26 mouse cellular contexts compared by ENCODE assay signal in the genomic region with DNA sequence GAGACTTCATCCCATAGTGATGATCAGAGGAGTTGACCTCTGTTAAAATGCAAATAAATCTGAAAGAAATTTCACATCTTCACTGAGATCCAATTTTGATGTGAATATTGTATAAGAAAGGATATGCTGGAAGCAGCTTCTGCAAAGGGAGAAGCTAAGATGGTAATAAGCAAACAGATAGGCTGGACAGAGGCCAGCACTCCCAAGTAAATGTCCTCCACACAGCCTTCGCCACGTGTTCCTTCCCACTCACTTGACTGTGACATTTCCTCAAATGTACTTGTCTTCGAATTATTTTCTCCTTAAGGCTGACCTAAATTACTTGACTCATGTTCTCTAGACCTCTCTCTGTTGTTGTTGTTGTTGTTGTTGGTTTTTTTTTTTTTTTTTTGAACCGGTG.
A peak's percentile ranks its signal among the peaks of the same experiment; 100 is the strongest.
DNase-seq lines count a peak whose midpoint lies in the region; ATAC-seq lines count a peak whose summit lies in the region.
"Had no signal": no experiment of that assay in that cellular context is flagged by ENCODE, and none has a peak within 500 bp of the region (broad histone marks: within the 10 kb centered on the region; RNA-seq: fewer than 3 reads in every experiment).

No protein-coding gene starts in this region.

- peak; percentile 91 for ATAC-seq in frontal cortex, adult (ENCODE audit: low TSS enrichment)
- ATAC-seq in midbrain, embryonic 11.5 days (ENCODE audit: low FRiP score), result no peak
- ATAC-seq: forebrain, embryonic 13.5 days; lung, postnatal 0 days had no signal

- no peak overlapping the region for H3K4me3 ChIP-seq in midbrain, embryonic 11.5 days (ENCODE audit: low read depth, low read length)
- H3K4me3 ChIP-seq: embryonic facial prominence, embryonic 13.5 days; erythroblast, embryonic 14.5 days; forebrain, embryonic 13.5 days; gastrocnemius, adult 2 months; heart, embryonic 10.5 days; hindbrain, embryonic 15.5 days; layer of hippocampus, adult 2 months; midbrain, embryonic 10.5 days; neural tube, embryonic 15.5 days had no signal

- no peak overlapping the region for H3K9ac ChIP-seq in midbrain, embryonic 11.5 days (ENCODE audit: low read length)
- H3K9ac ChIP-seq: embryonic facial prominence, embryonic 13.5 days; forebrain, embryonic 13.5 days; hindbrain, embryonic 15.5 days; neural tube, embryonic 15.5 days had no signal

- no peaks in the 10 kb centered on the region for H3K9me3 ChIP-seq in midbrain, embryonic 11.5 days (ENCODE audit: control insufficient read depth, low read length)
- H3K9me3 ChIP-seq: embryonic facial prominence, embryonic 13.5 days; forebrain, embryonic 13.5 days; heart, embryonic 10.5 days; hindbrain, embryonic 15.5 days; midbrain, embryonic 10.5 days; neural tube, embryonic 15.5 days had no signal

- H3K4me2 ChIP-seq in midbrain, embryonic 11.5 days, result no peak overlapping the region
- H3K4me2 ChIP-seq: embryonic facial prominence, embryonic 13.5 days; forebrain, embryonic 13.5 days; hindbrain, embryonic 15.5 days; neural tube, embryonic 15.5 days had no signal

- no peaks in the 10 kb centered on the region for H3K4me1 ChIP-seq in midbrain, embryonic 11.5 days (ENCODE audit: control insufficient read depth, insufficient read depth, low read length)
- H3K4me1 ChIP-seq: embryonic facial prominence, embryonic 13.5 days; forebrain, embryonic 13.5 days; heart, embryonic 10.5 days; hindbrain, embryonic 15.5 days; midbrain, embryonic 10.5 days; neural tube, embryonic 15.5 days had no signal

- 89% methylated on average over 4 of the region's 4 CpGs for WGBS in midbrain, embryonic 11.5 days

- no peaks in the 10 kb centered on the region for H3K36me3 ChIP-seq in midbrain, embryonic 11.5 days (ENCODE audit: control insufficient read depth, insufficient read depth, low read length)
- H3K36me3 ChIP-seq: embryonic facial prominence, embryonic 13.5 days; heart, embryonic 10.5 days; hindbrain, embryonic 15.5 days; midbrain, embryonic 10.5 days; neural tube, embryonic 15.5 days had no signal

- no peak overlapping the region for H3K27ac ChIP-seq in midbrain, embryonic 11.5 days (ENCODE audit: low read depth, low read length)
- H3K27ac ChIP-seq: embryonic facial prominence, embryonic 13.5 days; forebrain, embryonic 13.5 days; gastrocnemius, adult 2 months; heart, embryonic 10.5 days; hindbrain, embryonic 15.5 days; kidney, postnatal 0 days; layer of hippocampus, adult 2 months; midbrain, embryonic 10.5 days; neural tube, embryonic 15.5 days had no signal

- DNase-seq in frontal cortex, postnatal 14 days (ENCODE audit: low spot score in 2 of 2), result no peak
- peak; percentile 35 for DNase-seq in layer of hippocampus, adult 9-11 months
- no peak for DNase-seq in layer of hippocampus, postnatal 10 days (ENCODE audit: low spot score in 2 of 2)
- peak; percentile 70 for DNase-seq in brain, adult 2 months (ENCODE audit: low read depth, low spot score)
- DNase-seq in right cerebral cortex, postnatal 14 days, result peak; percentile 10
- no peak for DNase-seq in midbrain, embryonic 11.5 days (ENCODE audit: low spot score, missing footprints)
- DNase-seq in ovary, postnatal 10 days (ENCODE audit: low spot score), result no peak
- DNase-seq: adrenal gland, postnatal 14 days; cerebellum, adult 8-10 months; cerebellum, postnatal 36 days; embryo, embryonic 11 days; gastrocnemius, adult 2 months; heart, postnatal 4 days; kidney, adult 2 months; thymus, adult 2 months had no signal

- H3K27me3 ChIP-seq in midbrain, embryonic 11.5 days (ENCODE audit: control insufficient read depth, insufficient read depth, low read length), result no peaks in the 10 kb centered on the region
- H3K27me3 ChIP-seq: embryonic facial prominence, embryonic 13.5 days; forebrain, embryonic 13.5 days; hindbrain, embryonic 15.5 days; neural tube, embryonic 15.5 days had no signal

Comparison
In these comparisons a context has a peak if more than half of its experiments do, and no peak if none do; other contexts are left out.
1. DNase-seq: peak in layer of hippocampus, adult 9-11 months (single experiment), brain, adult 2 months (single experiment) and right cerebral cortex, postnatal 14 days (single experiment); none in frontal cortex, postnatal 14 days (0 of 2), layer of hippocampus, postnatal 10 days (0 of 2), midbrain, embryonic 11.5 days (single experiment) and ovary, postnatal 10 days (single experiment).